Mouse (Mus musculus): ENCODE data around the gene Trub2. TPM values are rescaled to one million over a fixed set of nuclear protein-coding genes. Genes with fewer than 3 reads are reported as not detected.
A peak's percentile ranks its signal among the peaks of the same experiment; 100 is the strongest.

Gene Trub2
- polyA plus RNA-seq, 1 experiment = 61.1 TPM

DNA sequence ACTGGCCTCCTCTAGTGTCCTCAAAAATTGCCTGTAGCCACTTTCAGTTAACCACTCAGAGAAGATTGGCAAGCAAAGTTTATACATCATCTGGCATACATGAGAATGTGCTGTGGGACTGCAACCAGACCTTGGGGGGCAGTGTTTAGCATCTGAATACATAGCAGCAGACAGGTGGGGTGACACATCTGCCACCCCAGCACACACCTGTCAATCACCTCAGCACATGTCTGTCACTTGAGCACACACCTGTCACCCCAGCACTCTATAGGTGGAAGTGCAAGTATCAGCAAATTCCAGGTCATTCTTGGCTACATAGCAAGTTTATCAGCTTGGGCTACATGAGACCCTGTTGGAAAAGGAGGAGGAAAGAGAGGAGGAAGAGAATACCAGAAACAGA lies 32.6 kb downstream of the Trub2 start:
- H3K27ac ChIP-seq (ENCODE audit: control insufficient read depth, insufficient read depth, low read length) = no peak overlapping the region

DNA sequence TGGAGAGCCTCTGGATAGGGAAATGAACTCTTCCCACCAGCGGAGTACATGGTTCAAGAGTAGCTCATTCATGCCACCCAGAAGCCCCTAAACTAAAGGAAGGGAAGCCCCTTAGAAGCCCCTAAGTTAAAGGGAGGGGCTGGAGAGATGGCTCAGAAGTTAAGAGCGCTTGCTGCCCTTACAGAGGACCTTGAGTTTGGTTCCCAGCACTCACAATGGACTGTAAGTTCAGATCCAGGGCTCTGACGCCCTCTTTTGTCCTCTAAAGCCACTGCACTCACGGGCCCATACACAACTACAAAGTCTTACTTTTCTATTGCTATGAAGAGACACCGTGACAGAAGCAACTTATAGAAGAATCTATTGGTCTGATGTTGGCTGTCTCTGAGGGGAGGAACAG lies 35.9 kb downstream of the Trub2 start:
- H3K4me1 ChIP-seq (replicated peaks; ENCODE audit: control insufficient read depth, insufficient read depth, low read length) = no peaks in the 10 kb centered on the region
- H3K27me3 ChIP-seq (ENCODE audit: control insufficient read depth, insufficient read depth, low read length) = peaks cover 7% of the 10 kb centered on the region; the same call in 1 of the 2 replicates
- H3K4me3 ChIP-seq (ENCODE audit: control insufficient read depth, insufficient read depth, low read length) = no peak overlapping the region
- WGBS = 96% methylated on average over 5 of the region's 5 CpGs
- TF ChIP-seq CTCF (IDR thresholded peaks at IDR 0.05; ENCODE audit: borderline replicate concordance, control insufficient read depth, extremely low read depth, insufficient read depth, low read length, poor library complexity) (no peak), POLR2A (IDR thresholded peaks at IDR 0.05; ENCODE audit: control insufficient read depth, extremely low read depth, insufficient read depth, low read length, poor library complexity) (no peak)
- H3K27ac ChIP-seq (ENCODE audit: control insufficient read depth, insufficient read depth, low read length) = no peak overlapping the region
- H3K36me3 ChIP-seq (ENCODE audit: control insufficient read depth, insufficient read depth, low read length) = no peaks in the 10 kb centered on the region
- no peak for DNase-seq

More for the DNA sequence above, 32.6 kb downstream of the Trub2 start:
- H3K4me1 ChIP-seq (replicated peaks; ENCODE audit: control insufficient read depth, insufficient read depth, low read length) = no peaks in the 10 kb centered on the region
- no peak for DNase-seq
- no peaks in the 10 kb centered on the region for H3K36me3 ChIP-seq (ENCODE audit: control insufficient read depth, insufficient read depth, low read length)
- no peak for TF ChIP-seq CTCF (IDR thresholded peaks at IDR 0.05; ENCODE audit: borderline replicate concordance, control insufficient read depth, extremely low read depth, insufficient read depth, low read length, poor library complexity)
- TF ChIP-seq POLR2A (IDR thresholded peaks at IDR 0.05; ENCODE audit: control insufficient read depth, extremely low read depth, insufficient read depth, low read length, poor library complexity) = no peak
- H3K4me3 ChIP-seq (ENCODE audit: control insufficient read depth, insufficient read depth, low read length) = no peak overlapping the region
- peaks cover 4% of the 10 kb centered on the region; the same call in 1 of the 2 replicates for H3K27me3 ChIP-seq (ENCODE audit: control insufficient read depth, insufficient read depth, low read length)

DNA sequence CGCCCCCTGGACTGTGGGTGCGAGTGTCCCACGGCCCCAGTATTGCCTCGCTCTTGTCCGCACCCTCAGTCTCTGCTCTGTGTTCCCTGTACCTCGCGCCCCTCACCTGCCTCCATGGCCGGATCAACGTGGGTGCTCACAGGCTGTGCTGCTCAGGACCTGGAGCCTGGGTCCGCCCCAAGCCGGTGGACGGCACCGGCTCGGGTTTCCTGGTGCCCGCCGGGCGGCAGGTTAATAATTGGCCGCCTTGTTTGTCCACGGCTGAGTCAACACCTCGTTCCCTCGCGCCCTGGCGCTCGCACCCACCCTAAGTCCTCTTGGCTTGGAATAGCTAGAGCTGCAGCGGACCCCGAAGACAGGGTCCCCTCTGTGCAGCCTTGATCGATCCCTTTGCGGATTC lies 36.8 kb downstream of the Trub2 start, which contains the start of gene Gm13420:
Gm13420 (minus strand) TSS at position 189 of the 400 bp plus-strand sequence.
- TF ChIP-seq POLR2A (IDR thresholded peaks at IDR 0.05; ENCODE audit: control insufficient read depth, extremely low read depth, insufficient read depth, low read length, poor library complexity) (no peak), CTCF (IDR thresholded peaks at IDR 0.05; ENCODE audit: borderline replicate concordance, control insufficient read depth, extremely low read depth, insufficient read depth, low read length, poor library complexity) (no peak)
- Histone ChIP-seq H3K27ac (ENCODE audit: control insufficient read depth, insufficient read depth, low read length) (no peak within 1 kb of the TSS), H3K4me3 (ENCODE audit: control insufficient read depth, insufficient read depth, low read length) (no peak within 1 kb of the TSS), H3K27me3 (ENCODE audit: control insufficient read depth, insufficient read depth, low read length) (peaks cover 15% of the 10 kb centered on the region; the same call in 1 of the 2 replicates), H3K4me1 (replicated peaks; ENCODE audit: control insufficient read depth, insufficient read depth, low read length) (no peaks in the 10 kb centered on the region), H3K36me3 (ENCODE audit: control insufficient read depth, insufficient read depth, low read length) (no peaks in the 10 kb centered on the region)
- WGBS = 25% methylated on average over 28 of the region's 28 CpGs
- DNase-seq = no peak

DNA sequence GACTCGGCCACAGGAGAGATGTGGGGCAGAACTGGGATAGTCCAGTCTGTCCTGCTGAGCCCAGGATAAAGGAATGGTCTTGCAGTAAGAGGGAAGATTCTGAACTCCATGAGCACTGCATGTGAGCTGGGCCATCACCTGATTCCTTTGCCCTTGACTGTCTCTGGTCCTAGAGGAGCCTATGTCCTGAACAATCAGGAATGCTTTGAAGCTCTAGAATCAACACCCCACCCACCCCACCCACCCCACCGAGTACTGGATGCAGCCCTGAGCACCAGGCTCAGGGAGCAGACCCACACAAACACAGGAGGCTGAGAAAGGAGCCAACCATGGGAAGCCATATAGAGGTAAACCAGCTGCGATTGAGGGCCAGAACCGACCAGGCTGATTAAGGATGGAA lies 39.8 kb downstream of the Trub2 start:
- Histone ChIP-seq H3K4me1 (replicated peaks; ENCODE audit: control insufficient read depth, insufficient read depth, low read length) (no peaks in the 10 kb centered on the region), H3K36me3 (ENCODE audit: control insufficient read depth, insufficient read depth, low read length) (no peaks in the 10 kb centered on the region), H3K4me3 (ENCODE audit: control insufficient read depth, insufficient read depth, low read length) (no peak overlapping the region), H3K27ac (ENCODE audit: control insufficient read depth, insufficient read depth, low read length) (no peak overlapping the region), H3K27me3 (ENCODE audit: control insufficient read depth, insufficient read depth, low read length) (peaks cover 18% of the 10 kb centered on the region; the same call in 1 of the 2 replicates)
- TF ChIP-seq POLR2A (IDR thresholded peaks at IDR 0.05; ENCODE audit: control insufficient read depth, extremely low read depth, insufficient read depth, low read length, poor library complexity) = no peak
- DNase-seq = no peak
- 91% methylated on average over 4 of the region's 4 CpGs for WGBS

DNA sequence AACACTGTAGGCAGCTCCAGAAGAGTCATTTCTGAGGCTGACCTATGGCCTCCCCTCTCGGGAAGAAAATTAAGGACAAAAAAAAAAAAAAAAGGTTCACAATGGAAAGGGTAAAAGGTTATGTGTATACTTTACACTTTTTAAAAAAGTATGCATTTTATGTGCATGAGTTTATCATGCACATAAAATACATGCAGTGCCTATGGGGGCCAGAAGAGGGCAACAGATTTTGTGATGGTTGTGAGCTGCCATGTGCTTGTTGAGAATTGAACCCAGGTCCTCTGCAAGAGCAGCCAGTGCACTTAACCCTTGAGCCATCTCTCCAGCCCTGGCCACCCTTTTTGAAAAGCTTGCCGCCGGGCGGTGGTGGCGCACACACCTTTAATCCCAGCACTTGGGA lies 40.5 kb downstream of the Trub2 start:
- peak; percentile 36 for DNase-seq

DNA sequence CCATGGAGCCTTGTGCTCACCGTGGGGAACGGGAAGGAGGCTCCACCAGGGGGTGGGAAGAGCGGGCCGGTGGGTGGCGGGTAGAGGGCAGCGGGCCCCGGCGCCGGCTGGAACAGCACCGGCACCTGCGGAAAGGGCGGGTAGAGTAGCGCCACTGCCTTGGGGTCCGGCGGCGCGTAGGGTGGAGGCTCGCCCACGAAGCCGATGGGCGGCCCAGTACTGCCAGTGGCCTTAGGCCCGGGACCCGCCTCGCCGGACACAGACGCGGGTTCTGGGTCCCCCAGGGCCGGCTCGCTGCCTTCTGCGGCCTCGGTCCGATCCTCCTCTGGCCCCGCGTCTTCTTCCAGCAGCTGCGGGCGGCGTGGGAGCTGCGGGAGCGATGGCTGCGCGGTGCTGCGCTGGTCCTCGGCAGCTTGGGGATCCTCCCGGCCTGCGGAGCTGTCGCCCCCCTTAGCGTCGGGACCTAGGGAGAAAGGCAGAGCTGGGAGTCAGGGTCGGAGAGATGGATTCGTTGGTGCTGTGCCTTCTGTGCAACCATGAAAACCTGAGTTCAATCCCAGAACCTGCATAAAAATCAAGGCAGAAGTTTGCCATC lies 41.0 kb downstream of the Trub2 start:
- Histone ChIP-seq H3K4me3 (ENCODE audit: control insufficient read depth, insufficient read depth, low read length) (no peak overlapping the region), H3K4me1 (replicated peaks; ENCODE audit: control insufficient read depth, insufficient read depth, low read length) (no peaks in the 10 kb centered on the region), H3K27ac (ENCODE audit: control insufficient read depth, insufficient read depth, low read length) (no peak overlapping the region), H3K36me3 (ENCODE audit: control insufficient read depth, insufficient read depth, low read length) (no peaks in the 10 kb centered on the region), H3K27me3 (ENCODE audit: control insufficient read depth, insufficient read depth, low read length) (peaks cover 18% of the 10 kb centered on the region; the same call in 1 of the 2 replicates)
- 7% methylated on average over 50 of the region's 50 CpGs for WGBS
- DNase-seq = no peak
- TF ChIP-seq CTCF (IDR thresholded peaks at IDR 0.05; ENCODE audit: borderline replicate concordance, control insufficient read depth, extremely low read depth, insufficient read depth, low read length, poor library complexity) (no peak), POLR2A (IDR thresholded peaks at IDR 0.05; ENCODE audit: control insufficient read depth, extremely low read depth, insufficient read depth, low read length, poor library complexity) (no peak)

More for the DNA sequence above, 40.5 kb downstream of the Trub2 start:
- TF ChIP-seq CTCF (IDR thresholded peaks at IDR 0.05; ENCODE audit: borderline replicate concordance, control insufficient read depth, extremely low read depth, insufficient read depth, low read length, poor library complexity) (no peak), POLR2A (IDR thresholded peaks at IDR 0.05; ENCODE audit: control insufficient read depth, extremely low read depth, insufficient read depth, low read length, poor library complexity) (no peak)
- no peak overlapping the region for H3K27ac ChIP-seq (ENCODE audit: control insufficient read depth, insufficient read depth, low read length)
- 79% methylated on average over 5 of the region's 5 CpGs for WGBS
- no peak overlapping the region for H3K4me3 ChIP-seq (ENCODE audit: control insufficient read depth, insufficient read depth, low read length)
- no peaks in the 10 kb centered on the region for H3K36me3 ChIP-seq (ENCODE audit: control insufficient read depth, insufficient read depth, low read length)
- no peaks in the 10 kb centered on the region for H3K4me1 ChIP-seq (replicated peaks; ENCODE audit: control insufficient read depth, insufficient read depth, low read length)
- H3K27me3 ChIP-seq (ENCODE audit: control insufficient read depth, insufficient read depth, low read length) = peaks cover 18% of the 10 kb centered on the region; the same call in 1 of the 2 replicates

DNA sequence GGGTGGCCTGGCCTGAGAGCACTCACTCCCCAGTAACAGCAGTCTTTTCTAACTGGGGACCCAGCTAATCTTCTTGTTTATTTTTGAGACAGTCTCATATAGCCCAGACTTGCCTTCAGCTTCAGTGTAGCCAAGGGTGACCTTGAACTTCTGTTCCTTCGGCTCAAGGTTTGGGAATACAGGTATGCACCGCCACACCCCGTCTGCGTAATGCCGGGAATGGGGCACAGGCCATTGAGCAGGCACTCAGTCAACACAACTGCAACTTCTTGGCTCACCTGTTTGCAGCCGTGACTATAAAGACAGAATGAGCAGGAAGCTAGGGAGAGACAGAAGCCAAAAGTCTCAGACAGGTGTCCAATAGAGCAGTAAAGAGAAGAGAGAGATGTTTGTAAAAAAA lies 44.0 kb downstream of the Trub2 start:
- DNase-seq = no peak
- TF ChIP-seq CTCF (IDR thresholded peaks at IDR 0.05; ENCODE audit: borderline replicate concordance, control insufficient read depth, extremely low read depth, insufficient read depth, low read length, poor library complexity) (no peak), POLR2A (IDR thresholded peaks at IDR 0.05; ENCODE audit: control insufficient read depth, extremely low read depth, insufficient read depth, low read length, poor library complexity) (no peak)
- H3K27ac ChIP-seq (ENCODE audit: control insufficient read depth, insufficient read depth, low read length) = no peak overlapping the region
- no peaks in the 10 kb centered on the region for H3K36me3 ChIP-seq (ENCODE audit: control insufficient read depth, insufficient read depth, low read length)
- H3K27me3 ChIP-seq (ENCODE audit: control insufficient read depth, insufficient read depth, low read length) = peaks cover 14% of the 10 kb centered on the region; the same call in 1 of the 2 replicates
- H3K4me3 ChIP-seq (ENCODE audit: control insufficient read depth, insufficient read depth, low read length) = no peak overlapping the region
- H3K4me1 ChIP-seq (replicated peaks; ENCODE audit: control insufficient read depth, insufficient read depth, low read length) = no peaks in the 10 kb centered on the region
- WGBS = 93% methylated on average over 6 of the region's 6 CpGs

Measured in thymus, adult 2 months (tissue).